Mouse (Mus musculus) lung, postnatal 4 days (tissue): Measurements from ENCODE around the gene Osbpl9.

Source experiments
- DNase-seq, 2 experiments: peaks; one replicate each; pipeline ENCODE4 v3.0.0; 2021

The Osbpl9 gene

DNA sequence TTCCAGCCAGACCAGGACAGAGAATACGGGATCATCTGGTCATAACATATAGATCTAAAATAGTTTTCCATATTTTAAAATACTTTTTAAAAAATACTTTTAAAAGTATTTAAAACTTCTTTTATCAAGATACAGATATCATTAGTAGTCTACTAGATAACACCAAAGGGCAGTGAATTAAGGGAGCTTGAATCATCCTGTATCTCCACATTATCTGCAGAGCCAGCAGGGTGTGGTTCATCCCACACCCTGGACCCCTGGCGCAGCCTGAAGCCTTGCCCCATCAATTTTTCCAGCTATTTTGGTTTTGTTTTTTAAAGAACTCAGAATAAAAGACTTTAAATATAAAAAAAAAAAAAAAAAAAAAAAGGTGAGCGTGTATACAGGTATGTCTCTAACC, 103.2 kb downstream of the Osbpl9 start:
- DNase-seq, result no peak

DNA sequence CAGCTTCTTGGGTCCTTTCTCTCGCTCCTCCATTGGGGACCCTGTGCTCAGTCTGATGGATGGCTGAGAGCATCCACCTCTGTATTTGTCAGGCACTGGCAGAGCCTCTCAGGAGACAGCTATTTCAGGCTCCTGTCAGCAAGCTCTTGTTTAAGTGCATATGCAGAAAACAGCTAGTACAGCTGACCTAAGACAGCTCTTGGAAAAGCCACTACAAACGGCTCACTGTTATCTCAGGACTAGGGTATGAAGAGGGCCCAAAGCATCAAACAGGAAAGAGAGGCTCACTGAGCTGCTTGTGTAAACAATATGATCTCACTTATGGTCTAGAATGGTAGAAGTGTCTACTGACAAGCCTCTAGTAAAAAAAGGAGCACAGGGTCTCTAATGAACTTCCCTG, 107.8 kb downstream of the Osbpl9 start:
- DNase-seq, result no peak

DNA sequence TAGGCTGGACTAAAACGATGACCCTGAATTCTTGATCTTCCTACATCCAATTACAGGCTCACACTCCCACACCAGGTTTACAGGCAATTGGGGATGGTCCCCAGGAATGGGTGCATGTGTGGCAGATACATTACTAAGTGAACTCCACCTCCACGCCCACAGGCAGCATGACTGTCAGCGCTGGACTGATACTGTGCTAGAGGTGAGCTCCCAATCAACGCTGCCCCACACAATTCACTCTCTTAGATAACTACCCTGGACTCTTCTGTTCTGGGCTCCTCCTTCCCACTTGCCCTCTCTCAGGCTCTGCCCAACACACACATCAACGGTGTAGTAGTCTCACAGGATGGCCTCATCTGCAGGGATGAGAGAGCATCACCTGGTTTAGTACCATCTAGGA, 109.7 kb downstream of the Osbpl9 start:
- DNase-seq, result no peak

DNA sequence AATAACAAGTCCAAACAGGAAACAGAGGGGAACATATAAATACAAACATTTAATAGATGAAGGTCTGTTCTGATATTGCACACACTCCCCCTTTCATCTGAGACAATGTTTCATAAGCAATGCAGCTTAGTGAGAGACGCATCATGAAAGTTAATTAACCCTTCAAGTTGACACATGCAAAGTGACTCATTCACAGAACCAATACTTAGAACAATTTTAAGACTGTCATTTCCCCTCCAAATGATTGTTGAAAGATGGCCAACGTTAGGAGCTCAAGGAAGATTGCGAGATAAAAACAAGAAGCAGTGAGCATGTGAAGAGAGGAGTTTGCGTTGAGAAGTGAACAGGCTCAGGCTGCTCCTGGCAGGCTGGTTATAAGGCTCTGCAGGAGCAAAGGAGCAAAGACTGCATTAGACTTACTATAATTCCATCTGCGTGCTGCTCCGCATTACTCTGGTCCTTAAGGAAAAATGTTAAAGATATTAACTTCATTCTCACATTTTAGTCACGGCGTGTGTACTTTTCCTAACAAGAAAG, 110.8 kb downstream of the Osbpl9 start:
- no peak for DNase-seq

DNA sequence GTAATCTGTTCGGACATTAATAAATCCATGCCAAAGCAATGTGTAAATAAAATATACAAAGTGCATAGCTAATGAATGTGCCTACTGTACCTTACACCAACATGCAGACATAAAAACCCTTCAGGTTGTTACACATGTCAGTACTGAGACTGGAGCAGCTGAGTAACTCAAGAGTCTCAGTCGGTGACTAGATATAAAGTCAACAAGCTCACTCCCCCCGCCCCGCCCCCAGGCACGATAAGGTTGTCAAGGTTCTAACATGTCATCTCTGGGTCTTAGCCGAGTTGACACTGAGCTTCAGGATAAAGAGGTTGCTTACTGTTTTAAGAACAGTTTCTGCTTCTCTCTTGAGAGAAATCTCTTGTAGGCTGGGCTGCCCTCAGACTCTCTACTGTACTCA, 112.1 kb downstream of the Osbpl9 start:
- DNase-seq, result no peak

DNA sequence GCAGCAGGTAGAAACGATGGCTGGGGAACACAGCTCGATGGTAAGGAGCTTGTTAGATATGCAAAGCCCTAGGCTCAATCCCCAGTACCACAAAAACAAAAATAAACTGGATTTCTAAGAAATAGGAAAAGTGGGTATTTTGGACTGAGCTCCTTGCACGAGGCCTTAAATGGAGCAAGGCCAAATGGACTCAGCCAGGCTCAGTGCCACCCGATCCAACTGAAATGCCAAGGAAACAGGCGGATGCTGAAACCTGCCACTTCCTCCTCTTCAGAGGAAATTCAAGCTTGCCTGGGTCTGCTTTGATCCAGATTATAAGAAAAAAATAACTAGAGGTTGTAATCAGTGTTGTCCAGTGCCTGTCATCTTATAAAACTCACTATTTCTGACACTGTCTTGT, 112.9 kb downstream of the Osbpl9 start:
- DNase-seq, result no peak

DNA sequence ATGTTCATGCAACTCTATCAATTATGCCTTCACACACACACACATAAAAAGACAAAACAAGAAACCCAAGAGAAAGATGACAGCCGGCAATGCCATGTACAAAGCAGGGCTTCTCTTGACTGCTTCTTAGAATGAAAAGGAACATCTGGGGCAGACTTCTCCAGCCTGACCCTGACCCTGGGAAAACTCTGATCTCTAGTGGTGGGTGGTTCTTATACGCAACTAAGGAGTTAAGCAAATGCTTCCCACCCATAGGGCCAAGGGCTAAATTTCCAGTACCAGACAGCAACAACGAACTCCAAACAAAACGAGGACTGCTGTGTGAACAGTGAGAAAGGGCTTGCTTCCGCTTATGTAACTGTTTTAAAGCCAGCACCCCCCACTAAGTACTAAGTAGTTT, 122.0 kb downstream of the Osbpl9 start:
- peak in 1 of 2 experiments; percentile 40 for DNase-seq

DNA sequence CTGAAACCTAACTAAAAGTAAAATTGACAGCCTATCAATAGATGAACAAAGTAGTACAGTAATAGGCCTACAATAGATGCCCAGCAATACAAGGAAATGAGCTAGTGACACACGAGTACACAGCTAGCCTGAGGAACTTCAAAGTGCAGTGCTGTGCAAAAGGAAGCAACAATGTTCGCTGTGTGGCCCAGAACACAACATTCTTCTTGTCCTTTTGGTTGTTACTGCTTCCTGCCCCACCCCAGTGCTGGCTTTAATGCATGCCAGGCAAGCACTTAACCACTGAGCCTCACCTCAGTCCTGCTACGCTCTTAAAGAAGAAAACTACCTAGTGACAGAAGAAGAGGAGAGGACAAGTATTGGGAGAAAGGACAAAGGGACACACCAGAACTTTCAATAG, 122.4 kb downstream of the Osbpl9 start:
- DNase-seq, result peak; percentile 25 to 44

DNA sequence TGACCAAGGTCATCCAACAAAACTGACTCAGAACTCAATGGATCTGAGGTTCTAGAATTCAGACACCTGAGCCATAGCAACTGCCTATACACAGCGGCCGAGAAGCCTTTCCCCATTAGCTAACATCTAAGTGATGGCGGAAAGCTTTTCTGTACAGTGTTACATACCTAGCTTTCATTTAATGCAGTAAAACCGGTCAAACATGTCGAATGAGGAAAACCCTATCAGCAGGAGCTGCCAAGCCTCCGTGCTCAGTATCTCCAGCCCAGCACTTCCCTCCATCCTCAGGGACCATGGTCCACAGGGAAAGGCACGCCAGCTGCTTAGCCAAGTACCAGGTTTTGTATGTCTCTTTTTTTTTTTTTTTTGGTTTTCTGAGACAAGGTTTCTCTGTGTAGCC, 123.1 kb downstream of the Osbpl9 start:
- no peak for DNase-seq

DNA sequence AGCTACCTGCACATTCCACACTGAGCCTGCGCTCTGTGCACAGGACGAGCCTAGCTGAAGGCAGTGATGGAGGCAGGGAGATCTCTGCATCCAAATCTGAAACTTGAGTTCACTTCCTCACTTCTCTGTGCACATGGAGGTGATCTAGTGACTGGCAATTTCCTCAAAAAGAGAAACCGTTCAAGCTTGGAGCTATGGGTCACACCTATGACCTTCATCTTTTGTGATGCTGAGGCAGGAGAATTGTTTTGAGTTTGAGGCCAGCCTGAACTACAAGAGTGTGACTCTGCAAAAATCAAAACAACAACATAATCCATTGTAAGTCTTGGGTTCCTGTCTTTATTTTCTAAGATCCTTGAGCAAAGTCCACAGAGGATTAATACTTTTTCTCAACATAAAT, 128.8 kb downstream of the Osbpl9 start:
- DNase-seq, result no peak

DNA sequence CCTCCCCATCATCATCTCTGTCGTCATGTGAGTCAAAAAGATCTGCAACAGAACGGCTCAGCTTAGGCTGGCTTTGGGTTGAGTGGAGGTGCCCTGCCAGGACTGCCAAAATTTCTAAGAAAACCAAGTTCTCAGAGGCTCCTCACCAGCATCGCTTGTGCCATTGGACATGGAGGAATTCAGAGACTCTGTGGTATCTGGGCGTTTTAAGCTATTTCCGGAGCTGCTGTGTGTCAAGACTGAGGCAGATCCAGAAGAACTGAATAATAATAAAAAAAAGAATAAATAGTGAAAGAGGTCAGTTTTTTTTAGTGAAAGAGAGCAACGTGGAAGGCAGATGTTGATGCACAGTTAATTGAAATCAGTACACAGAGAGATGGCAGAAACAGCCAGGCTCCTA, 129.2 kb downstream of the Osbpl9 start:
- DNase-seq, result no peak

DNA sequence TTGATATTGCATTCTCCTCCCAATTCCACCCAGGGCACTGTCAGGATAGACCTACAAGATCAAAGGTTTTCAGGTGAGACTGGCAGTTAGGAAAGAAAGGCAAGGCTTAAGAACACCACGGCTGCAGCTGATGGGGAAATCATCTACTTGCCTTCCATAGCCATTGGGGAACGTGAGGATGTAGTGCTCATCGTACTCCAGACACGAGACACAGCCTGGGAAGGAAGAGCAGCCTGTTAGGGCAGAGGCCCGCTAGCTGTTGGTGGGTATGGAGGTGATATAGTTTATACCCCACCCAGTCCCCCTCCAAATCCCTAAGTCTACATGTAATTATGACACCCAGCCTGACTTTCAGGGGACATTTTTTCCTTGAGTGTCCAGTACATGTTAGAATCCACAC, 136.4 kb downstream of the Osbpl9 start:
- no peak for DNase-seq

DNA sequence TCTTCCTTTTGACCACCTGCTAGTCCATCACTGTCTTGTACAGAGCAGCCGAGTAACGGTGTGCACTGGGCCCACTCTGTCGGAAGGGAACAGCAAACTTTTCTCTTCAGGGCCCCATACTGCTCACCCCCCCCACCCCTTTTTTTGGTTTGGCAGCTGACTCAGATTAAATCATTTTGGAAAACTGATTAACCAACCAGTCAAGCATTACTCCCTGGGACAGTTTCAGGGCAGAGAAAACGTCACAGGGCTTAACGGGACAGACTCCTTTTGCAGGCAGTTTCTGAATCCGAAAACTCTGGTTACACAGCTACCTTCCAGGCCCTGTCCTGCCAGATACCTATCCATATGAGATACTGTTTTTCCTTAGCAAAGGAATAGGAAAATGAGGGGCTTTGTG, 137.1 kb downstream of the Osbpl9 start:
- no peak for DNase-seq

DNA sequence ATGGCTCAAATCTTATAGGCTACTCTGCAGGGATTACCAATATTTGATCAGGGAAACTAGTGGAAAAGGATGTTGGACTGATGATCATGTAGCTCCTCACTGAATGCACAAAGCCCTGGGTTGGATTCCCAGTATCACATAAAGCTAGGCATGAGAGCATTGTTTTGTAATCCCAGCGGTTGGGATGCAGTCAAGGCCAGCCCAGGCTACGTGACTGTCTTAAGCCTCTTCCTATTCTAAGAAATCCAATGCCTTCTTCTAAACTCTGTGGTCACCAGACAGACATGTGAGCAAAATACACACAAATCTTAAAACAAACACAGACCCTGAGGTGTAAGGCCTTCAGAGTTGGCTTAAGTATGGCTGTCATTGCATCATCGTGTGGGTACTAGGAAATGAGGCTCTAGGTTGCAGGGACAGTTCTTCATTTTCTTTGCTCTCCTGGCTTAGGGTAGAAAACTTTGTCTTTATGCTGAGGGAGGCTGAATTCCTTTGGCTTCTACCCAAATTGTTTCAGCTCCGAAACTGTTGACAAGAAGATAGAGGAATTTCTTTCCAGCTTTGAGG, 142.7 kb downstream of the Osbpl9 start:
- no peak for DNase-seq

DNA sequence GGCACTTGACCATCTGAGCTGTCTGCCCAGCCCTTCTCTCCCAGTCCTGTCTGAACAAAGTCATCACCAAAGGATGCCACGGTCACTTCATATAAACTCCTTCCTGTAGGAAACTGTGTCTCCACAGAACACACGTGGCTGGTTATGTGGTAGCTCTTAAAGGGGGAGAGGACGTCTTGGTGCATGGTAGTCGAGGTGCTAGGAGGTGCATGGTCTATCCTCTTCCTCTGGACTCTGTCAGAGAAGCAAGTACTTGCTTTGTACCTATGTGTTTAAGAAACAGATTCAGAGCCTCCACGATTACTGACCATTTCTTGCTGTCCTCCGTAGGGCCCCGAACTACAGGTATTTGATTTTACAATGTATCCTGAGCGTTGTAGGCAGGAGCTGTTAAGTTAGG, 144.4 kb downstream of the Osbpl9 start:
- no peak for DNase-seq

DNA sequence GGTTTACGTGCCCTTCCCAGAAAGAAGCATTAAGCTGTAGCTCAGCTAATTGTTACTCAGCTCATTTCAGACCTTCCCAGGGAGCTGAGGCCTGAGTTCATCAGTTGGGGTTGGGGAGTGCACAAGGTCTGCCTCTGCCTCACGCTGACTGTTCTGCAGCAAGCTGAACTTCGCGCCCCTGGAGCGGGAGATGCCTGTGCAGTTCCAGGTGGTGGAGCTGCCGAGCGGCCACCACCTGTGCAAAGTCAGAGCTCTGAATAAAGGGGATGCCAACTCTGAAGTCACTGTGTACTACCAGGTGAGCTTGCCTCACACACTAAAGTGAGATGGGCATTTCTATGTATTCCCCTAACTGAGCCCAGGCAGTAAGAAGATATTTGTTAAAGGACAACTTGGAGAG, 145.7 kb downstream of the Osbpl9 start:
- DNase-seq, result no peak

DNA sequence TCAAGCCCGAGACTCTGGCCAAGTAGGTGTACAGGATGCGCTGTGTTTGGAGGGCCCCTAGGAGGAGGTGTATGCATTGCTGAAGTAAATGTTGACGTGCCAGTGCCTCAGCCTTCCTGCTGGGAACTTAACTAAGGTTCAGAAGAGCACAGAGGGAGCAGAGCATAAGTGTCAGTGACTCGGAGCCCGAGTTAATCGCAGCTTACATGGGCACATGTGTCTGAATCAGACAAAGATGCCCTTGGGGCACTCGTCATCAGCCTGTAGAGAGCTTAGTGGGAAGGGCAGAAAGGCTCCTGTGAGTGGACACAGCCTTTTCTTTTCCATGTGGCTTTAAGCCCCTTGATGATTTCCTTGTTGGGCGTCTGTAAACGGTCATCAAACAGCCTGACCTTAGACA, 148.1 kb downstream of the Osbpl9 start:
- no peak for DNase-seq

DNA sequence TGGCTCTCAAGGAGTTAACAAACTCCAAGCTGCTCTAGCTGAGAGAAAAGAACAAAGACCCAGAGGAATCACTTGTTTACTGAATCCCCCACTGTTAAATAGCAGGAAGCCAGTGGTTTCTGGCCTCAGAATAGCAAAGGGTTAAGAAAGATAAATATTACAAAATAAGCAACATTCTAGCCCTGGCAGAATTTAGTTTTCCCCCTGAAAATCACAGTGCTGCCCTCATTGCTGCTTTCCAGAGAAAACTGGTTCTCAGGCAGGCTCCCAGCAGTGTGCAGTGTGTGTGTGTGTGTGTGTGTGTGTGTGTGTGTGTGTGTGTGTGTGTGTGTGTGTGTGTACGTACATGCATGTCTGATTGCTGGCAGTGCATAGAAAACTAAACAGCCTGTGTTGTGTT, 149.8 kb downstream of the Osbpl9 start:
- peak; percentile 17 to 38 for DNase-seq

DNA sequence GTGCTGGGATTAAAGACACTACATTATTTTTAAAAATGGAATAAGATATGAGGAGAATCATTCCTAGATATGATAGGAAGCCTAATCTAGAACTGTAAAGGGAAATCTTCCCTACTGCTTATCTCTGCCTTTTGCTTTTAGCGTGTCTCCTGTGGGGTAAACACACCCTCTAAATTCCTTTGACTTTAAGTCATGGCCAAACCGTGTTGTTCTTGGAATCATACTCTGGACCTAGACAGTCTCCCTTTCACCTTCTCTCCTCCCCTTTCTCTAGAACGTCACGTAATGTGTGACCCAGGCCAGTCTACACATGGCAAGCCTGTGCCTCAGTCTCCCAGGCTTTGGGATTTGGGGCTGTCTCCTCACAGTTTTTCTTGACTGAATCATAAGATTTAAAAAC, 153.8 kb downstream of the Osbpl9 start:
- no peak for DNase-seq

DNA sequence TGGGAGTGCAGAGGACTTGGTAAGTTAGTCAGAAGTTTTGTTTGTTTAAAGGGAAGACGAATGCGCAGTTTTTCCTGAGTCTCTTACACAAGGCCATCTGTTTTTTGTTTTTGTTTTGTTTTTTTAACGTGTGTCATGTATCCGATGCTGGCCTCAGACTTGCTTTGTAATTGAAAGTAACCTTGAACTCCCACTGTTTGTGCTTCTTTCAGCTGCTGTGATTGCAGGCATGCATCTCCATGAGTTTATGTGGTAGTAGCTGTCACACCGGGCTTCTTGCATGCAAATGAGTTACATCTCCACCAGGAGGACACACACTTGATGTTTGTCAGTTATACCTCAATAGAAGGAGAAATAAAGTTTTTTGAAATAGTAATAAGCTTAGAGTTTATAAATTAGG, 158.3 kb downstream of the Osbpl9 start:
- no peak for DNase-seq

DNA sequence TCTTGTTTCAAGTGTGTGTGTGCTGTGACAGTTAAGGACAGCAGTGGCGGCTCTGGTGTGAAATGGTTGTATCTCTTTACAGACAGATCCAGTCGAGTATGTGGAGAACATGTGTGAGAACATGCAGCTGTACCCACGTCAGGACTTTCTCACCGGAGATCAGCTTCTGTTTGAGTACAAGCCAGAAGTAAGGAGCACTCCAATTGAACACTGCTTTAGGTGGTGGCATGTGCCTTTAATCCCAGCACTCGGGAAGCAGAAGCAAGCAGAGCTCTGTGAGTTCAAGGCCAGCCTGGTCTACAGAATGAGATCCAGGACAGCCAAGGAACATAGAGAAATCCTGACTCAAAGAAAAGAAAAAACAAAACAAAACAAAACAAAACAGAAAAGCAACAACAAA, 158.8 kb downstream of the Osbpl9 start:
- no peak for DNase-seq

DNA sequence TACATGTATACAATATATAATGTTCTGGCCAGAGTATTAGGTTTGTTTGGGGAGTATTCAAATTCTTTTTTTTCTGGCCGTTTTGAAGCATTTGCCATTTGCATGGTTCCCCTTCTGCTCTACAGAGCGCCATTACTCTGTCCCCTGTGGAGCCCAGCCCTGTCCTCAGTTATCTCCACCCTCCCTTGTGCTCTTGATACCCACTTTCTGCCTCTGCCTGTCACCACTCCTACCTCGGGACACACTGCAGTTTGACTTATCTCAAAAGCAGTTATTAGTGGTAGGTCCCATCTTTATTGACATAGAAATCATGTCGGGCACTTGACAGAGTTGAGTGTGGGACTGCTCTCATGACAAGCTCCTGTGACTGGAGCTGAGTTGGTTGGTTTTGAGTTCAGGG, 159.3 kb downstream of the Osbpl9 start:
- no peak for DNase-seq

DNA sequence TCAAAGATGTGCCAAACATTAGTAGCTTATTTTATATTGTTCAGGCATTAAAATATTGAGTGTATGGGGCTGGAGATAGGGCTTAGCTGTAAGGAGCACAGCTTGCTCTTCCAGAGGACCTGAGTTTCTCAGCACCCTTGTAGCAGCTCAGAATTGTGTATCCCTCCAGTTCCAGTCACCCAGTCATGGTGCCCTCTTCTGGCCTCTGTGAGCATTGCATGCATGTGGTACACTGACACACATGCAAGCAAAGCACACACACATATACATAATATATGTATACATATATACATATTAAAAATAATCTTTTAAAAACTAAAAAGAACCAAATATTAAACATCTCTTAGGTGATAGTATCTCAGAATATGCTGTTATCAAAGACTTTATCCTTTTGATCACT, 165.7 kb downstream of the Osbpl9 start:
- DNase-seq, result peak; percentile 50 to 70

DNA sequence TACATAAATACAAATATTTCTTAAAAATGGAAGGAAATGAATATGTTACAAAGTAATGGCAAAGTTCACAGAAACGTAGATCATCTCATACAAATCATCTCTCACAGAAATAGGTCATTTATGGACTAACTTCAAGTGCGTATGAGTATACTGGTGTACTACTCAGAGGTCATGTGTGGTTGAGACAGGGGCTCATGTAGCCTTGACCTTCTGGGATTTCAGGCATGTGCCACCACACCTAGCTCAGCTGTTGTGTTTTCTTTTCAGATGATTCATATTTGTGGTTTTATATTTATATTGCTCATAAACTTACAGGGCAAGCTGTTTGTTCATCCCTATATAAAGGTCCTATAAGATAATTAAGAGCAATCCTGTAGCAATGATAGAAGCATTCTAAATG, 171.8 kb downstream of the Osbpl9 start:
- no peak for DNase-seq

DNA sequence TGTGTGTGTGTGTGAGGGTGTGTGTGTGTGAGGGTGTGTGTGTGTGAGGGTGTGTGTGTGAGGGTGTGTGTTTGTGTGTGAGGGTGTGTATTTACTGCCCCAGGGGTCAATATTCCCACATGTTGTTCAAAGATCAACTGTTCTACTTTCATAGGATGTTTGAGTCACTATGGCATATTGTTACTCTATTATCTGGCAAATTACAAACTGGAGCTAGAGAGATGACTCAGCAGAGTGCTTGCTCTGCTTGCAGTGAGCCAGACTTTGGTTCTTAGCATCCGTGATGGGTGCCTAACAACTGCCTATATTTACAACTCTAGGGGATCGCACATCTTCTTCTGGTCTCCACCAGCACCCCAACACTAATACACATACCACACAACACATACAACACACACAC, 172.2 kb downstream of the Osbpl9 start:
- no peak for DNase-seq

DNA sequence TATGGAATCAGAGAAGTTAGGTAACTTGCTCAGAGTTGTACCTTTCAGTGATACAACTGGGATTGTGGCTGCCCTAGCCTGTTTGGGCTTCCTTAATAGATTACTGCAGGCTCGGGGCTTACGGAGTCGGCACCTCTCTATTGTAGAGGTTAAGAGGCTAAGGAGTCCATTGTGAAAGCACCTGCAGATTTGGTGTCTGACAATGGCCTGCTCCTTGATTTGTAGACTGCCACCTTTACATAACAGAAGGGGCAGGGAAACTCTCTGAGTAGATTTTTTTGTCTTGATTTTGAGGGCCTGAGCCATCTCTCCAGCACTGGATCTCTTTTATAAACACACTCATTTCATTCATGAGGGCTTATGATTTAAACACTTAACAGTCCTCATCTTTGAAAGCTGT, 175.5 kb downstream of the Osbpl9 start:
- DNase-seq, result no peak
